Mouse (Mus musculus) brain, embryonic 14.5 days (tissue): ENCODE measurements around the gene E2f3.

Source experiments
- CTCF ChIP-seq: fragments of 200-500 bp; IDR thresholded peaks from 2 replicates; pipeline ENCODE4 v1.5.1; 2012; ENCODE audit warnings: inconsistent platforms, mild to moderate bottlenecking, moderate library complexity, borderline replicate concordance; ENCODE audit not compliant: insufficient read depth, insufficient read length; ENCODE audit errors: extremely low read depth
- POLR2A ChIP-seq: fragments of 200-500 bp; IDR thresholded peaks from 2 replicates; pipeline ENCODE4 v1.6.1; 2012; ENCODE audit warnings: mild to moderate bottlenecking, inconsistent platforms, borderline replicate concordance; ENCODE audit not compliant: poor library complexity, insufficient read depth, insufficient read length, severe bottlenecking; ENCODE audit errors: extremely low read depth

DNA sequence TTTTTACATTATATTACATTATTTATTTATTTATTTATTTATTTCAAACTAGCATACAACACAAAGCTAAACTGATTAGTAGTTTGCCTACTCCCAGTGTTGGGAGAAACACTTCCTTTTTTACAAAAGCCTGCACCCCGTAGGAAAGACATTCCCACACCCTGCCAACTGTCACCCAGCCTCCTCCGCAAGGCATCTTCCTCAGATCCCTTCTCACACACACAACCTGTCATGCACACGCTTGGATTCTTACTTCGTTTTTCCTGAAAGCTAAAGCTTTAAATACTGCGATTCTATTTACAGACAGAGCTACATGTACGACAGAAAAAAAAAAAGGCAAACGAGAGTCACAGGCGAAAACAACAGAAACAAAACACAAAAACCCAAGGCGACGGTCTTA, 79.1 kb downstream of the E2f3 start:
- TF ChIP-seq CTCF (no peak), POLR2A (no peak)
